Mouse (Mus musculus) stomach, embryonic 14.5 days (tissue): Measurements from ENCODE around the gene Reg3g. TPM values are rescaled to one million over a fixed set of nuclear protein-coding genes. Genes with fewer than 3 reads are reported as not detected.
"Not testable (repeated sequence)": the region's sequence is repeated elsewhere in the genome, so short reads cannot be mapped to it uniquely, and the experiment has no call there.

Experiments used
- ATAC-seq: fragments of 200-750 bp; cut with Nextera tagmentation; 2 replicates; pipeline ENCODE4 v1.8.0; 2017; ENCODE audit warnings: low read depth, moderate TSS enrichment; ENCODE audit not compliant: insufficient number of reproducible peaks, insufficient read depth, low FRiP score
- H3K27ac ChIP-seq: fragments of 300-500 bp; sonication (generic); 2 replicates; pipeline ENCODE4 v1.5.1; 2014; ENCODE audit warnings: mild to moderate bottlenecking, low read length, moderate library complexity, mixed read lengths
- H3K27me3 ChIP-seq: fragments of 300-500 bp; sonication (generic); 2 replicates; pipeline ENCODE4 v1.6.1; 2014; ENCODE audit warnings: low read length, control low read depth, mixed read lengths; ENCODE audit not compliant: control insufficient read depth, insufficient read depth
- H3K36me3 ChIP-seq: fragments of 300-500 bp; sonication (generic); 2 replicates; pipeline ENCODE4 v1.6.1; 2014; ENCODE audit warnings: mild to moderate bottlenecking, control low read depth, low read length, moderate library complexity, mixed read lengths; ENCODE audit not compliant: control insufficient read depth, insufficient read depth
- H3K4me1 ChIP-seq: fragments of 300-500 bp; sonication (generic); 2 replicates; pipeline ENCODE4 v1.6.1; 2014; ENCODE audit warnings: low read length, control low read depth, mixed read lengths; ENCODE audit not compliant: control insufficient read depth, insufficient read depth
- H3K4me2 ChIP-seq: fragments of 300-500 bp; sonication (generic); replicated peaks from 2 replicates; pipeline ENCODE4 v1.6.1; 2014; ENCODE audit warnings: low read depth, low read length, control low read depth
- H3K4me3 ChIP-seq: fragments of 300-500 bp; sonication (generic); 2 replicates; pipeline ENCODE4 v1.5.1; 2014; ENCODE audit warnings: low read depth, low read length, control low read depth
- H3K9ac ChIP-seq: fragments of 300-500 bp; sonication (generic); replicated peaks from 2 replicates; pipeline ENCODE4 v1.6.1; 2014; ENCODE audit warnings: low read depth, mild to moderate bottlenecking, control low read depth, low read length, moderate library complexity, mixed read lengths
- H3K9me3 ChIP-seq: fragments of 300-500 bp; sonication (generic); 2 replicates; pipeline ENCODE4 v1.6.1; 2016; ENCODE audit warnings: low read depth, low read length, control low read depth; ENCODE audit not compliant: control insufficient read depth
- WGBS: fragments of 180-500 bp; shearing (Covaris S2); extraction: QIAGEN DNeasy Blood & Tissue Kit; methylation state at CpG from one replicate; pipeline ENCODE4 v1.1.7; 2014; 5-methylcytosine and 5-hydroxymethylcytosine counted together
- polyA plus RNA-seq: library from polyadenylated mRNA; unstranded; fragments of >200 nt; fragmentation: Nextera tagmentation; extraction: Ambion mirVana; gene quantifications from 2 replicates; pipeline ENCODE4 v1.2.1, GENCODE M21; 2014

Gene Reg3g
- polyA plus RNA-seq, 1 experiment from 2014 or later = 0.45 TPM

DNA sequence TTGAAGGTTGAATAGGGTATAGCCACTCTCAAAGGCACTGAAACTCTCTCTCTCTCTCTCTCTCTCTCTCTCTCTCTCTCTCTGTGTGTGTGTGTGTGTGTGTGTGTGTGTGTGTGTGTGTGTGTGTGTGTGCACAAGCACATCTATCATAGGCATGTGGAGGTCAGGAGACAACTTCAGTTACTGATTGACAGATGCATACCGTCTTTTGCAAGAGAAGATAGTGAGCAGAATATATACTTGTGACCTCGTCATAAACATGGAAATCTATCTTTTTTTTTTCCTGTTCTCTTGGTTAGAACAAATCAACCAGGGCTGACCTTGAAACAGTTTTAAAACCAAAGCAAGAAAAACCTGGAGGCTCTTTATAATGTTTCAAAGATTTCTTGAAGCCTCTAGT, 6.3 kb downstream of the Reg3g start:
- 52% methylated on average over 2 of the region's 2 CpGs for WGBS
- no peak overlapping the region for H3K27ac ChIP-seq
- H3K36me3 ChIP-seq = no peaks in the 10 kb centered on the region
- no peaks in the 10 kb centered on the region for H3K27me3 ChIP-seq
- no peaks in the 10 kb centered on the region for H3K9me3 ChIP-seq
- no peak overlapping the region for H3K9ac ChIP-seq
- no peak overlapping the region for H3K4me2 ChIP-seq
- ATAC-seq = no peak
- H3K4me3 ChIP-seq = no peak overlapping the region
- H3K4me1 ChIP-seq = no peaks in the 10 kb centered on the region

DNA sequence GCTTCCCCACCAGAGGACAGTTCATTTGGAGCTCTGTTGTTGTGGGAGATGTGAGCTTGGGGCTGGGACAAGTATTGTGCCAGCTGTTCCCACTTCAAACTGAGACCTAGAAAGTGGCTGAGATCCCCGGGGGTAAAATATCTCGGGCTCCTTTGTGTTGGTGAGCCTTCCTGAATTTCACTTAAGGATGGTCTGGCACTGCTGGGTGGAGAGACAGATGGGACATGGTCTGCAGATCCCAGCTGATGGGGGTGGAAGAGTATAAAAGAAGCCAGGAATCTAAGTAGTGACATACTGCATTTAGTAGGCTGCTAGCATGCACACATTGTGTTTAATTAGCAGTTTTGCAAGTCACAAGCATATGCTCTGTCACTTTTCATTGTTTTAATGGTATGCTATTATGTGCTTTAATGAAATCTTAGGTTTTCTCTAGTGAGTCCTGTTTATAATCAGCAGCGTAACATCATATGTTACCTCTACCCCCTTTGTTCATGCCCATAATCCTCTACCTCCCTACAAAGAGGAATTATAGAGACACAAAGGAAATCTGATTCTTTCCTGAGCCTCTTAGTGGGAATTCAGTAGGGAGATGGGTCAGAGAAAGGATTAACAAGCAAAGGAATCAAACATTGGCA, 8.4 kb downstream of the Reg3g start:
- Histone ChIP-seq H3K4me1 (no peaks in the 10 kb centered on the region), H3K9ac (no peak overlapping the region), H3K4me3 (no peak overlapping the region), H3K27ac (no peak overlapping the region), H3K27me3 (no peaks in the 10 kb centered on the region), H3K9me3 (no peaks in the 10 kb centered on the region), H3K4me2 (no peak overlapping the region), H3K36me3 (no peaks in the 10 kb centered on the region)
- no peak for ATAC-seq
- WGBS = 47% methylated on average over 3 of the region's 3 CpGs

DNA sequence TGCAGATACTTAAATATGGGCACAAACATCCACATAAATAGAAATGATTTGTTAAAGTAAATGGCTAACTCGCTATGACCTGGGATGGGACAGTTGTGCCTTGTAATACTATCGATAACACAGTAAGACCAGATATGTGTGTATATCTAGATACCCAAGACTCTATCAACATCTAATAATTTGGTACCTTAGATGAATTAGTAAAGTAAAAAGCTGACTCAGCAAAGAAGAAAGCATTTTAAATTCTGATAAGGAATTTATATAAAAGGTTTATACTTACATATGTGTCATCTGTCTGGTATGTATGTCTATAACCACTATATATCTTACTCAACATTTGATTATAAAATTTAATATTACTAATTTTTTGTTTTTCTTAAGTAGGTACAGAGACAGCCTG, 15.9 kb downstream of the Reg3g start:
- Histone ChIP-seq H3K9ac (no peak overlapping the region), H3K36me3 (no peaks in the 10 kb centered on the region), H3K27ac (no peak overlapping the region), H3K9me3 (no peaks in the 10 kb centered on the region), H3K4me2 (no peak overlapping the region), H3K4me1 (no peaks in the 10 kb centered on the region), H3K27me3 (no peaks in the 10 kb centered on the region), H3K4me3 (no peak overlapping the region)
- ATAC-seq = no peak
- WGBS = 85% methylated on average over 2 of the region's 2 CpGs

DNA sequence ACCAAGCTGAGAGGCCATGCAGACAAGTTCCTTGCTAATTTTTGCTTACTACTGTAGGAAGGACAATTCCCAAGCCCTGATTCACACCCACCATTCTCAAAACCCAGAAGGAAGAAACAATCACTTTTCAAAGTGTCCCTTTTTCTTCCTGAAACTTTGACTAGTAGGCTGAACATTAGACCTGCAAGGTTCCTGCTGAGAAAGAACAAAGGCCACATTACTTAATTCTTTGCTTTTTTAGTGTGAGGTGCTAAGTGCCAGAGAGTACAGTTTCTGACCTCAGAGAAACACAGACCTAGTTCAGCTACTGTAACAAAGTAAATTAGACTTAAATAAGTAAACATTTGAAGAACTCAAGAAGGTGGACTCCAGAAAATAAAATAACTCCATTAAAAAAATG, 20.3 kb downstream of the Reg3g start:
- no peaks in the 10 kb centered on the region for H3K4me1 ChIP-seq
- H3K9me3 ChIP-seq = no peaks in the 10 kb centered on the region
- H3K27ac ChIP-seq = no peak overlapping the region
- H3K36me3 ChIP-seq = no peaks in the 10 kb centered on the region
- no peak overlapping the region for H3K4me2 ChIP-seq
- no peak overlapping the region for H3K4me3 ChIP-seq
- H3K27me3 ChIP-seq = no peaks in the 10 kb centered on the region
- no peak for ATAC-seq
- H3K9ac ChIP-seq = no peak overlapping the region

DNA sequence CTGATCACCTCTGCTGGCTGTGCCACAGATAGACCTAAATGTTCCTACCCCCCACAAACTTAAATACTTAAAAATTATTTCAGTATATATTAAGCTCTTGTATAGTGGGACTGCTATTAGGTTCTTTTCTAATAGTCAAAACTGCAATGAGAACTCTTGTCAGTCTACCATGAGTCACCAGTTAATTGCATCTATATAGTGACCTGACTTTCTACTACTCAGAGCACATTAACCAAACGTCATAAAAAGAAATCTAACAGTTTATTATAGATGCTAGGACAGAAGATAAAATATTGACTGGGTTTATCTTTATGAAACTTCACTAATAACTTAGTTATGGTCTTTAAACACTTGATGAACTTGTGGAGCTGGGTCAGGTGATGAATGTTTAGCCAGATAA, 21.5 kb downstream of the Reg3g start:
- no peaks in the 10 kb centered on the region for H3K4me1 ChIP-seq
- no peak for ATAC-seq
- no peak overlapping the region for H3K4me2 ChIP-seq
- H3K9ac ChIP-seq = no peak overlapping the region
- H3K9me3 ChIP-seq = no peaks in the 10 kb centered on the region
- no peak overlapping the region for H3K4me3 ChIP-seq
- 53% methylated on average over 1 of the region's 1 CpGs for WGBS
- no peaks in the 10 kb centered on the region for H3K36me3 ChIP-seq
- H3K27ac ChIP-seq = no peak overlapping the region
- H3K27me3 ChIP-seq = no peaks in the 10 kb centered on the region

DNA sequence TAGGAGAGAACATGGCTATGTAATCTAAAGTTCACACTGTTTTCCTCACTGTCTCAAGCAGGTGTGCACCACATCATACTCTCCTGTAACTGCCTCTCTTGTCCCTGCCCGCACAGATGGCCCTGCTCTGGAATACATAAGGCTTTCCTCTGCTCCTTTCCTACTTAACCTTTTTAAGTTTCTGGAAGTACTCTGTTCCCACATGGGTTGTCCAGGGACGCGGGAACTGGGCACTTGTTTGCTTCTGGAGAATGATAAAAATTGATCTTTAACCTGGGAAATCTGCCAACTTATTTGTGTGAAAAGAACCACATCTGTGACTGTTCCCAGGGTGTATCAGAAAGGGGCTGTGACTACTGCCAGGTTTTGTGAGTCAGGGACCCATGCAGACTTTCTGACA, 43.2 kb downstream of the Reg3g start:
- H3K27me3 ChIP-seq = no peaks in the 10 kb centered on the region
- no peaks in the 10 kb centered on the region for H3K4me1 ChIP-seq
- no peaks in the 10 kb centered on the region for H3K9me3 ChIP-seq
- H3K27ac ChIP-seq = no peak overlapping the region
- no peaks in the 10 kb centered on the region for H3K36me3 ChIP-seq
- 71% methylated on average over 3 of the region's 3 CpGs for WGBS
- H3K4me2 ChIP-seq = no peak overlapping the region
- ATAC-seq = no peak; the same call in 1 of the 2 replicates
- no peak overlapping the region for H3K9ac ChIP-seq
- H3K4me3 ChIP-seq = no peak overlapping the region

DNA sequence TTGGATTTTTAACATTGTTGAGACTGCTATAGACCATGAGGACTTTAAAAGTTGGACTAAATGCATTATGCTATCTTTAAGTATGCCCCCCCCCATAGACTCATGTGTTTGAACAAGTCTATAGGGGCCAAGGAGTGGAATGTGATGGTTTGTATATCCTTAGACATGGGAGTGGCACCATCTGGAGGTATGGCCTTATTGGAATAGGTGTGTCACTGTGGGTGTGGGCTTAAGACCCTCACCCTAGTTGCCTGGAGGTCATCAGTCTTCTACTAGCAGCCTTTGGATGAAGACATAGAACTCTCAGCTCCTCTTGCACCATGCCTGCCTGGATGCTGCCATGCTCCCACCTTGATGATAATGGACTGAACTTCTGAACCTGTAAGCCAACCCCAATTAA, 46.3 kb downstream of the Reg3g start, which contains the start of gene Reg1:
Gene Reg1 (plus strand): TSS at position 301 of the 400 bp plus-strand sequence.
- H3K27me3 ChIP-seq, H3K9ac ChIP-seq, H3K4me2 ChIP-seq, H3K4me3 ChIP-seq, ATAC-seq, H3K4me1 ChIP-seq, H3K9me3 ChIP-seq, H3K27ac ChIP-seq, H3K36me3 ChIP-seq: not testable (repeated sequence)

Other genes starting within 250 kb of the Reg3g start
- gene Reg3b, start 98.2 kb downstream of the Reg3g start, polyA plus RNA-seq = not detected in 2 replicates
- not detected in 2 replicates for gene Reg3d, start 90.0 kb downstream of the Reg3g start, polyA plus RNA-seq
- gene Reg3a, start 88.2 kb downstream of the Reg3g start, polyA plus RNA-seq = not detected in 2 replicates
- not detected in 2 replicates for gene Reg2, start 73.2 kb downstream of the Reg3g start, polyA plus RNA-seq
- gene Reg1, start 46.2 kb downstream of the Reg3g start, polyA plus RNA-seq = 3.8 TPM in 1 of 2 replicates, not detected in the other